Mouse (Mus musculus): Measurements from ENCODE around the gene Fubp3.

- TF ChIP-seq CTCF (IDR thresholded peaks at IDR 0.05; ENCODE audit: borderline replicate concordance, insufficient read depth, low read depth, low read length) (no peak), POLR2A (IDR thresholded peaks at IDR 0.05; ENCODE audit: borderline replicate concordance, insufficient read depth, low read length) (no peak)
These were observed 40.2 kb downstream of the Fubp3 start for GRCm38 (mm10) chr2:31612627-31613026.
